Mouse (Mus musculus): ENCODE measurements around the gene Ift22.
A peak's percentile ranks its signal among the peaks of the same experiment; 100 is the strongest.
"Not testable (repeated sequence)": the region's sequence is repeated elsewhere in the genome, so short reads cannot be mapped to it uniquely, and the experiment has no call there.

The Ift22 gene

GRCm38 (mm10) chr5:136949551-136950336, 41.8 kb downstream of the Ift22 start:
- not testable (repeated sequence) for DNase-seq

DNA sequence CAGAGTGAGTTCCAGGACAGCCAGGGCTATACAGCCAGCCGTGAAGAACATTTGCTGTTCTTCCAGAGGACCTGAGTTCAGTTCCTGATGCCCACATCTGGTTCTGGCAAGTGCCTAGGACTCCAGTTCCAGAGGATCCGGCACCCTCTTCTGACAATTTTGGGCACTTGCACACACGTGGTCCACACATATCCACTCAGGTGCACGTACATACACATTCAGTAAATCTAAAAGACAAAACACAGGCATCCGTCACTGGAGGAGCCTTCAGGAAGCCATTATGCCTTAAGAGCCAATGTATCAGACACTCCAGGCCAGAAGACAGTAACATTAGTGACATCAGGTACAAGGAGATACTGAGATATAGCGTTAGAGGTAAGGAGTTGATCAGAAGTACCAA, 42.6 kb downstream of the Ift22 start:
- no peak for DNase-seq

DNA sequence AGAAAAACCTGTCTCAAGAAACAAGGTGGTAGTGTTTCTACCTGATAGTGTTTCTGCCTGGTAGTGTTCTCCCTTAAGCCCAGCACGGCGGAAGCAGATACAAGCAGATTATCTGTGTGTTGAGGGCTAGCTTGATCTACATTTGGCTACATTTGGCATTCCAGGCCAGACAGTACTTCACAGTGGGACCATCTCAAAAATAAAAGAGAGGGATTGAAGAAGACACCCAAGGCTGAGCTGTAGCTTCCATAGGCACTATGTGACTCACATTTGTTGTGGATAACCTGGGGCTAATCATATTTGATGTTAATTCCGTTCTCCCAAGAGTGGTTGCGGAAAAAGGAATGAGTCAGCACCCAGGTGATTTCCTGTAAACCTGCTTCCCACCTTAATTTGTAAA, 44.2 kb downstream of the Ift22 start:
- DNase-seq, result no peak

DNA sequence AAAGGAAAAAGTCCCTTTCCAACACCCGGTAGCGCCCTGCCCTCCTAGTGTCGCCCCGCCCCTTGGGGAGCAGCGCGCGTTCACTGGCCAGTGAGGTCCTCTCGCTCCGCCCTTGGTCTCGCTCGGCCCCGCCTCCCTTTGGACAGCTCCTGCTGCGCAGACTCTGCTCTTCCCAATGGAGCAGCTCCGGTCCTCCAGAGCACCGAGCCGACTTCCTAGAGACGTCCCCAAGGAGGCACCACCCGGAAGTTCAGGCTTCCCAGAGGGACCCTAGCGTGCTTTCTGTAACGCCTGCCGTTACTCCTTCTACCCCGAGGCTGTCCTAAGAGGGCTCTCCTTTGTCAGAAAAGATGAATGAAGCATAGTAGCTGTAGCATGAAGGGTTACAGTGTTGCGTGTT, 45.1 kb downstream of the Ift22 start, which contains the start of gene Fis1:
Gene Fis1, plus strand, starts transcription at position 261 of the 400 bp plus-strand sequence.
- DNase-seq, result peak; percentile 93

GRCm38 (mm10) chr5:136953440-136953951, 45.5 kb downstream of the Ift22 start:
- no peak for DNase-seq

DNA sequence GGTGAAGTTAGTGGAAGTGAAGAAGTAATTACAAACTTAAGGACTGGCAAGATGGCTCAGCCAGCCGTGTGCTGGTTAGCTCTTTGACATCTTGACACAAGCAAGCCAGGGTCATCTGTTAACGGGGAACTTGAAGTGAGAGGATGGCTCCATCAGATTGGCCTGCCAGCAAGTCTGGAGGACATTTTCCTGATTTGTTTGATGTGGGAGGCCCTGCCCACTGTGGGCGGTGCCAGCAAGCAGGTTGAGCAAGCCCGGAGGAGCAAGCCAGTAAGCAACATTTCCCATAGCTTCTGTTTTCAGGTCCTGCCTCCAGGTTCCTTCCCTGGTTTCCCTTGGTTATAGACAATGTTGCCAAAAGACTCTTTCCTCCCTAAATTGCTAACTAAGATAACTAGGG, 47.7 kb downstream of the Ift22 start:
- DNase-seq, result no peak

DNA sequence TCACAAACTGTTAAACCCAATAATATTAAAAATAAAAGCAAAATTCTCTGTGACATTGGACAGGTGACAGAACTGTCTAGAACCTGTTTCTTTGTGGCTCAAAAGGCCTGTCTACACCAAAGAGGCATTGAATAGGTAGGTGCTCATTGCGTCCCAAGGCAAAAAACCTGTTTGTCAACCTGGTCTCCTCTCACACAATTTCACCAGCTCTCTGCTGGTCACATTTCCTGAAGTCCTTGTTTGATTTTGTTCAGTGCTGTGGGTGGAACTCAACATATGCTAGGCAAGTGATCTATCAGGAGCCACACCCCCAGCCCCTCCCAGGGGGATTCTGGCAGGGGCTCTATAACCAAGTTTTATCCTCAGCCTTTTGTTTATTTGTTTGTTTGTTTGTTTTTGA, 49.3 kb downstream of the Ift22 start:
- DNase-seq, result no peak

DNA sequence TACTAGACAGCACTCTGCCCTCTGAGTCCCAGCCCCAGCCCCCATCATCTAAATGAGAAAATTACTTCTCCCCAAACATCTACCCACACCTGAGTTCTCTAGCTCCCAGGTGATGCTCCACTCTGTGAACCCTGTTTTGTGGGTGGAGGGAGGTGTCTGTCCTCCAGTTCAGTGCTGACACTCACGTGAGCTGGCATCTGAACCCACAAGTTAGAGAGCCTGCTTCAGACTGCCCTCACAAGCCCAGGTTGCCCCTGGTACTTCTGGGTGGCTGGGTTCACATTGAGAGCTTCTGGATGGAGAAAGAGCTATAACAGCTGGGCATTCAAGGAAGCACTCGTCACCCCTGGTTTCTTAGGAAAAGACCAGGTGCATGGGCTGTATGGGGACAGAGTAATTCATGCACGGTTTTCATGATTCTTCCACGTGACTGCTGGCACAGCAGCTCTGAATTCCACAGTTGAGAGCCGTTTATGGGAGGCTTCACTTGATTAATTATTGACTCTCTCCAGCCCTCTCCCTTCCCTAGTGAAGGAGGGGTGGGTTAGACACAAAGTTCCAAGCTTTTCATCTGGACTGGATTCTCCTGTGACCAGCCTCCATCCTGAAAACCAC, 51.1 kb downstream of the Ift22 start:
- no peak for DNase-seq

DNA sequence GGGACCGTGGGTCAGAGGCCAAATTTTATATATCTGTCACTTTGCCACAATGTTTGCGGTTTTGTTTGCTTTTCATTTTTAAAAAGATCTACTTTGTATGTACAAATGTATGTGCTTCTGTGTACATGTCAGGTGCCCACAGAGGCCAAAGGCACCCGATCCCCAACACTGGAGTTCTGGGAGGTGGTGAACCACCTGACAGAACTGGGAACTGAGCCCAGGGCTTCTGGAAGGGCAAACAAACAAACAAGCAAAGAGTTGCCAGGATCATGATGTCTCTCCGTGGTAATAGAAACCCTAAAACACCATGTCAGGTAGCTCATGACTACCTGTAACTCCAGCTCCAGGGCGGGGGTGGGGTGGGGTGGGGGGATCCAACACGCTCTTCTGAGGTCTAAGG, 52.1 kb downstream of the Ift22 start:
- no peak for DNase-seq

DNA sequence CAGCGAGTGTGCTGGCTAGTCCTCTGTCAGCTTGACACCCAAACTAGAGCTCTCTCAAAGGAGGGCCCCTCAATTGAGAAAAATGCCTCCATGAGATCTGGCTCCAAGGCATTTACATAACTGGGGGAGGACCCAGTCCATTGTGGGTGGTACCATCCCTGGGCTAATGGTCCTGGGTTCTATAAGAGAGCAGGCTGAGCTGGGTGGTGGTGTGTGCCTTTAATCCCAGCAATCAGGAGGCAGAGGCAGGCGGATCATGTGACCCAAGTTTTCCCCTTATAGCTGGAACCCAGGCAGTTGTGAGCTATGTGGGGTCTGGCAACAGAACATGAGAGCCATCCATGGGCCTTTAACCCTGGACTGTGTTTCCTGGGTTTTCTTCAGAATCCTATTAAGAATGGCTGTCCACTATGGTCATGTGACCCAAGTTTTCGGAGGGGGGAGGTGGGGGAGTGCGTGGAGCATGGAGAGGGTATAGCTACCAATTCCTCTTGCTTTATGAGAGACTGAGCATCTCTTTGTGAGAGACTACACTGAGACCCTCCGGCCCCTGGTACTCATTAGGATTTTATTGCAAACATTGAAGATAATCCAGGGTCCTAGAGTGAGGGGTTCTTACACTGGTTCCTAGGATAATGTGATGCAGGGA, 53.5 kb downstream of the Ift22 start:
- DNase-seq, result no peak

- DNase-seq, result peak; percentile 81
These were observed 54.1 kb downstream of the Ift22 start for GRCm38 (mm10) chr5:136961983-136962461.

GRCm38 (mm10) chr5:136962501-136962900, 54.6 kb downstream of the Ift22 start:
- peak; percentile 76 for DNase-seq

GRCm38 (mm10) chr5:136962966-136963540, 55.1 kb downstream of the Ift22 start:
- no peak for DNase-seq

Data from right cerebral cortex, postnatal 4 days (tissue).